Mouse (Mus musculus) cortical plate, adult 2 months (tissue): Measurements from ENCODE around the gene Apof.

Experiments used
- CTCF ChIP-seq: fragments of 200-500 bp; IDR thresholded peaks from 2 replicates; pipeline ENCODE4 v1.5.1; 2011; ENCODE audit warnings: mild to moderate bottlenecking, control low read depth, low read length; ENCODE audit not compliant: insufficient read depth; ENCODE audit errors: extremely low read depth
- POLR2A ChIP-seq: fragments of 200-500 bp; IDR thresholded peaks from 2 replicates; pipeline ENCODE4 v1.6.1; 2011; ENCODE audit warnings: mild to moderate bottlenecking, low read length, control low read depth; ENCODE audit not compliant: insufficient read depth; ENCODE audit errors: extremely low read depth

- TF ChIP-seq POLR2A, result no peak
- TF ChIP-seq CTCF, result no peak
Observed at GRCm38 (mm10) chr10:128230582-128230981, 37.9 kb upstream of the Apof start.
